Mouse (Mus musculus) C2C12 (cell line): Measurements from ENCODE around the gene Btbd11. TPM values are rescaled to one million over a fixed set of nuclear protein-coding genes. Genes with fewer than 3 reads are reported as not detected.

ENCODE experiments used
- H3K27me3 ChIP-seq: one replicate; pipeline ENCODE4 v1.6.1; 2011; ENCODE audit not compliant: control insufficient read depth, insufficient read depth, insufficient read length
- H3K36me3 ChIP-seq: one replicate; pipeline ENCODE4 v1.6.1; 2011; ENCODE audit not compliant: control insufficient read depth, insufficient read depth
- H3K4me3 ChIP-seq: one replicate; pipeline ENCODE4 v1.5.1; 2011; ENCODE audit warnings: mild to moderate bottlenecking, control low read depth; ENCODE audit not compliant: poor library complexity, insufficient read depth, severe bottlenecking
- H3K79me2 ChIP-seq: one replicate; pipeline ENCODE4 v1.6.1; 2011; ENCODE audit not compliant: control insufficient read depth, insufficient read depth
- H3K79me3 ChIP-seq: one replicate; pipeline ENCODE4 v1.6.1; 2011; ENCODE audit warnings: low read depth, control low read depth
- H3ac ChIP-seq: one replicate; pipeline ENCODE3; 2011; ENCODE audit warnings: low read depth; ENCODE audit not compliant: control insufficient read depth, insufficient read length
- CEBPB ChIP-seq: IDR thresholded peaks from one replicate; pipeline ENCODE4 v1.6.1; 2011; ENCODE audit warnings: low read depth, mild to moderate bottlenecking, control low read depth, moderate library complexity
- CTCF ChIP-seq: IDR thresholded peaks from one replicate; pipeline ENCODE4 v1.5.1; 2011; ENCODE audit not compliant: control insufficient read depth, insufficient read depth, insufficient read length
- FOSL1 ChIP-seq: IDR thresholded peaks from one replicate; pipeline ENCODE4 v1.8.0; 2011; ENCODE audit warnings: mild to moderate bottlenecking, low read length; ENCODE audit not compliant: poor library complexity, insufficient read depth, severe bottlenecking
- MAX ChIP-seq: IDR thresholded peaks from one replicate; pipeline ENCODE4 v1.6.1; 2011; ENCODE audit warnings: mild to moderate bottlenecking, control low read depth
- MYOD1 ChIP-seq: IDR thresholded peaks from one replicate; pipeline ENCODE4 v1.6.1; 2011; ENCODE audit warnings: low read depth; ENCODE audit not compliant: control insufficient read depth, insufficient read length
- MYOG ChIP-seq: IDR thresholded peaks from one replicate; pipeline ENCODE4 v1.6.1; 2011; ENCODE audit not compliant: control insufficient read depth, insufficient read length; ENCODE audit errors: extremely low read depth
- USF1 ChIP-seq: IDR thresholded peaks from one replicate; pipeline ENCODE4 v1.6.1; 2011; ENCODE audit warnings: low read depth, mild to moderate bottlenecking, control low read depth, moderate library complexity
- polyA plus RNA-seq: library from polyadenylated mRNA; unstranded; fragments of >200 nt; fragmentation: generic; extraction: Trizol; gene quantifications from one replicate; pipeline ENCODE4 v1.2.1, GENCODE M21; 2012; ENCODE audit warnings: missing spikeins

Btbd11 gene
- polyA plus RNA-seq, 1 experiment = 11.7 TPM

DNA sequence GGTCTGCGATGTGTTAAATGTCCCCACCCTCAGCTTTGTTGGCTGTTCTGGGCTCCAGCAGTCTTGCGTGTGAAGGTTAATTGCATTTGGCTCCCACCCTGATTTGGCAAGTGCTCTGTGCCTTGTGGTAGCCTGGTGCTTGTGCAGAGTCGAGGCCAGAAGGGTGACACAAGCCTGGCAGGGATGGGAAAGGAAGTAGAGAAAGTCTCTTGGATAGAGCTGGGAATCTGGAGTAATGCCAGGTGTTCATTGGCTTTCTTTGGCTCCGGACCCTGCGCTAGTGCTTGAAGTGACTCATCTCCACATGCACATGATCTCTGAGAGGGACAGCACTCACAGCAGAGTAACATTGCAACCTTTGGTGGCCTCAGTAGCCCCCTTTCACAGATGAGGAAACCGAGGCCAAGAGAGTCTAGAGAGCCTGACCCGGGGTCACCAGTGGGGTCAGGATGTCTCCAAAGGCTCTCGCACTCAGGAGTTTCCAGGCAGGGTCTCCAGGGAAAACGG is 211.5 kb downstream of the Btbd11 start:
- peak overlapping the region; percentile 83 for H3ac ChIP-seq
- no peaks in the 10 kb centered on the region for H3K36me3 ChIP-seq
- H3K79me2 ChIP-seq = peaks cover 19% of the 10 kb centered on the region
- peaks cover 5% of the 10 kb centered on the region for H3K79me3 ChIP-seq
- H3K27me3 ChIP-seq = no peaks in the 10 kb centered on the region
- no peak for TF ChIP-seq CTCF
- TF ChIP-seq USF1 = peak; percentile 53
- TF ChIP-seq MYOD1 = no peak
- TF ChIP-seq FOSL1 = peak; percentile 27
- TF ChIP-seq CEBPB = no peak
- peak; percentile 65 for TF ChIP-seq MAX
- H3K4me3 ChIP-seq = peak overlapping the region; percentile 49

DNA sequence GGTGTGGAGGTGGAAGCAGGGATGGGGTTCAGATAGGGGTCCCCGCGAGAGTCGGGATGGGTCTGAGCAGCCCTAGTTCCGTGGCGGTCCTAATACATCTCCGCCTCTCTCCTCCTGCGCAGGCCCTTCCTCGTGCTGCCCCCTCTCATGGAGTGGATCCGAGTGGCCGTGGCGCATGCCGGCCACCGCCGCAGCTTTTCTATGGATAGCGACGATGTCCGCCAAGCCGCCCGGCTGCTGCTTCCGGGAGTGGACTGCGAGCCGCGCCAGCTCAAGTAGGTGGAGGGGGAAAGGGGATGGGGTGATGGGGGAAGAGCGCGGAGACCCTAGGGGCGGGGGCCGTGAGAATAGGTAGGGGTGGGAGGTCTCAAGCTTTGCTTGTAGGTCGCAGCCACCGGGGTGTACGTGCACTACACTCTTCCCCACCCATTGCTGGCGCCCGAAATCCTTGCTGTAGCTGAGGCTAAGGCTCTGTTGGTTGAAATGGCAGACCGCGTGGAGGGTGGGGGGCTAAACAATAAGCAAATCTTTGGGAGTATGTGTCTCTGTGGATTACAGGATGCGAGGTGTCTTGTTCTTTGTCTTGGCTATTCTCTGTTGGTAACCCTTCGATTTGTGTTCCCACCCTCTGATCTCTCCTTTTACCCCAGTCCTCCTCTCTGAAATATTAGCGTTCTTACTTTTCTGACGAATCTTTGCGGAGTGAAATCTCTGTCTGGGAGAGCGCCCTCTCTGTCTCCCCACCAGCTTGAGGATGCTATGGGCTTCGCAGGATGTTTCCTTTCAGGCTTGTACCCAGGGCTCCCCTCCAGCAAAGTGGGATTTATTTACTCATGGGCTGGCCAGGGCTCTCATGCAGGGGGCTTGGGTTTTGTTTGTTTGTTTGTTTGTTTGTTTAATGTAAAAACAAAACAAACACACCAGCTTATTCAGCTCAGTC is 212.3 kb downstream of the Btbd11 start:
- TF ChIP-seq FOSL1 = no peak
- TF ChIP-seq MAX = no peak
- no peak for TF ChIP-seq MYOD1
- TF ChIP-seq CTCF = no peak
- TF ChIP-seq CEBPB = no peak
- TF ChIP-seq MYOG = no peak
- TF ChIP-seq USF1 = no peak
- H3K4me3 ChIP-seq = peak overlapping the region; percentile 49
- no peaks in the 10 kb centered on the region for H3K36me3 ChIP-seq
- H3K79me3 ChIP-seq = peaks cover 5% of the 10 kb centered on the region
- H3K27me3 ChIP-seq = no peaks in the 10 kb centered on the region
- peaks cover 19% of the 10 kb centered on the region for H3K79me2 ChIP-seq
- H3ac ChIP-seq = peak overlapping the region; percentile 83

DNA sequence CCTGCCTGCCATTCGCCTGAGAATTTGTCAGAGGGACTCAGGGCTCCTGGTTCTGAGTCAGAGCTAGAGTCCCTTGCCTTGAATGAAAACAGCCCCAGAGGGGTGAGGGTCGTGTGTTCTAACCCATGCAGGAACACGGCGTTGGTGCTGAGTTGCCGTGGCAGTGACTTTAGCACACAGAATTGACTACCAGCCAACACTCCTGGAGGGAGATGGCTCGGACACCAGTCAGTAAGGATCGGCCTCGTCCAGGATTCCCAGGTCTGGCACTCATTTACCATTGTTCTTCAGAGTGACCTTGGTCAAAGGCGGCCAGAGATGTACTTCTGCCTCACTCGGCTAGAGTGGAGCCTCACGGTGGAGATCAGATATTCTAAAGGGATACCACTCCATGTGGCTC is 215.9 kb downstream of the Btbd11 start:
- TF ChIP-seq MYOG (no peak), USF1 (no peak), CEBPB (no peak), MYOD1 (no peak), CTCF (no peak), MAX (no peak), FOSL1 (no peak)
- H3ac ChIP-seq = no peak overlapping the region
- H3K79me2 ChIP-seq = peaks cover 19% of the 10 kb centered on the region
- H3K36me3 ChIP-seq = no peaks in the 10 kb centered on the region
- H3K79me3 ChIP-seq = peaks cover 5% of the 10 kb centered on the region
- H3K27me3 ChIP-seq = no peaks in the 10 kb centered on the region
- no peak overlapping the region for H3K4me3 ChIP-seq

DNA sequence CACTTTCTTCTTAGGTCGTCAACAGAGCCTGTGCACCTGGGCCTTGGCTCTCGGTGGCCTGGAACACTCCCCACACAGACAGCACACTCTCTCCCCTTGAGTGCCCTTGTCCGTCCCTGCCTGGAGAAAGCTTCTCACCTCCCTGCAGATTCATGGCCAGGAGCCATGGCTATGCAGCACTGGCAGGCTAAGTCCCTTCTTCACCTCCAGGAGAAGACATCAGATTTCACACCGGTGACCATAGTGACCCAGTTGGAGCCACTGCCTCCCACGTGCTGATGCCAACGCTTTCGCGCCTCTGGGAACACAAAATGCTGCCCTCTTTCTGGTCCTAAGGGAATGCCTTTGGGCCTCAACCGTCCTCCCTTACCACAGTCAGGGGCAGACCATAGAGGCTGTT is 217.9 kb downstream of the Btbd11 start:
- Histone ChIP-seq H3K79me2 (peaks cover 9% of the 10 kb centered on the region), H3K36me3 (no peaks in the 10 kb centered on the region), H3K27me3 (no peaks in the 10 kb centered on the region), H3K79me3 (peaks cover 2% of the 10 kb centered on the region), H3ac (no peak overlapping the region), H3K4me3 (no peak overlapping the region)
- TF ChIP-seq CEBPB = no peak
- TF ChIP-seq CTCF = no peak
- no peak for TF ChIP-seq USF1
- TF ChIP-seq MAX = no peak
- no peak for TF ChIP-seq FOSL1

DNA sequence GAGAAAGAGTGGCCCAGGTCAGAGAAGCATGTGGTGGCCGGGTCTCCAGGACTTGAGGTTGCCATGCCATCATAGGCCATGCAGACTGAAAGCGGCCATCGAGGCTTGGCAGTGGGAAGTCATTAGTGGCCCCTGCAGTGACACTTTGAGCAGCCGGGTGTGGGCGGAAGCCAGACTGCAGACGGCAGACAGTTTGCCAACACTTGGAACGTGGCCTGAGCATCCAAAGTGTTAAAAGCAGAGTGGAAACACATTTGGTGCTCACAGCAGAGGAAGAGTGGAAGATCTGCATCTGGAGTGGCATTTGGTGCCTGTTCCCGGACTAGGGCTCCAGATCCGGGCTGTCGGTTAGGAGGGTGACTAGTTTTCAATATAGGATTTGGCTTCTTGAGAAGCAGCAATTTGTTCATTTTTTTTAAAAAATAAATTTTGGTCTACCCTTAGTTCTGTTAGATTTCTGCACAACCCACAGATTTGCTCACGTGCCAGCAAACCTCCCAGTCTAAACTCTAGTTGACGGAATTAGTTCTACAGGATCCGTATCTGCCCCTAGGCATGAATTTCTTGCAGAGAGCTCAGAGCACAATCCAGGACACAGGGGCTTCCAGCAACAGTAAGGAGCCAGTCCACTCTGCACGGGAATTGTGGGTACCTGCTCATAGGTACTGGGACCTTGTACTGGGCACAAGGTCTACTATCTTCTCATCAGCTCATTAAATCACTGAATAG is 222.1 kb downstream of the Btbd11 start:
- Histone ChIP-seq H3K36me3 (no peaks in the 10 kb centered on the region), H3K4me3 (no peak overlapping the region), H3ac (no peak overlapping the region), H3K79me2 (no peaks in the 10 kb centered on the region), H3K27me3 (no peaks in the 10 kb centered on the region), H3K79me3 (no peaks in the 10 kb centered on the region)
- no peak for TF ChIP-seq CEBPB
- no peak for TF ChIP-seq MYOD1
- no peak for TF ChIP-seq CTCF
- TF ChIP-seq MYOG = no peak
- TF ChIP-seq USF1 = no peak
- TF ChIP-seq FOSL1 = no peak
- TF ChIP-seq MAX = no peak
